Mouse (Mus musculus) hindbrain, postnatal 0 days (tissue): ENCODE measurements around the gene Gm20605. TPM values are rescaled to one million over a fixed set of nuclear protein-coding genes. Genes with fewer than 3 reads are reported as not detected.

Experiments
- ATAC-seq: fragments of 200-750 bp; cut with Nextera tagmentation; 2 replicates; pipeline ENCODE4 v1.8.0; 2017; ENCODE audit warnings: mild to moderate bottlenecking, moderate TSS enrichment, moderate library complexity
- DNase-seq: peaks from one replicate; pipeline ENCODE4 v3.0.0-alpha.2; 2015; ENCODE audit warnings: low spot score
- H3K27ac ChIP-seq: fragments of 300-500 bp; sonication (generic); 2 replicates; pipeline ENCODE4 v1.5.1; 2014; ENCODE audit warnings: mild to moderate bottlenecking
- H3K27me3 ChIP-seq: fragments of 300-500 bp; sonication (generic); 2 replicates; pipeline ENCODE4 v1.6.1; 2014; ENCODE audit warnings: low read length, mixed read lengths; ENCODE audit not compliant: insufficient read depth
- H3K36me3 ChIP-seq: fragments of 300-500 bp; sonication (generic); 2 replicates; pipeline ENCODE4 v1.6.1; 2014; ENCODE audit warnings: low read length, mixed read lengths; ENCODE audit not compliant: insufficient read depth
- H3K4me1 ChIP-seq: fragments of 300-500 bp; sonication (generic); 2 replicates; pipeline ENCODE4 v1.6.1; 2014; ENCODE audit warnings: antibody characterized with exemption, low read length, mixed read lengths; ENCODE audit not compliant: insufficient read depth
- H3K4me2 ChIP-seq: fragments of 300-500 bp; sonication (generic); 2 replicates; pipeline ENCODE4 v1.6.1; 2014; ENCODE audit warnings: low read depth, mild to moderate bottlenecking, low read length, moderate library complexity, mixed read lengths
- H3K4me3 ChIP-seq: fragments of 300-500 bp; sonication (generic); 2 replicates; pipeline ENCODE4 v1.5.1; 2014; ENCODE audit warnings: low read length
- H3K9ac ChIP-seq: fragments of 300-500 bp; sonication (generic); replicated peaks from 2 replicates; pipeline ENCODE4 v1.6.1; 2014; ENCODE audit warnings: mild to moderate bottlenecking, low read length, moderate library complexity, mixed read lengths
- H3K9me3 ChIP-seq: fragments of 300-500 bp; sonication (generic); 2 replicates; pipeline ENCODE4 v1.6.1; 2016; ENCODE audit warnings: low read length, mixed read lengths
- CTCF ChIP-seq: IDR thresholded peaks from 2 replicates; pipeline ENCODE4 v1.5.1; 2016; ENCODE audit warnings: antibody characterized with exemption, control low read depth, low read depth
- WGBS: fragments of 180-500 bp; shearing (Covaris S2); extraction: QIAGEN DNeasy Blood & Tissue Kit; methylation state at CpG from one replicate; pipeline ENCODE4 v1.1.7; 2014; 5-methylcytosine and 5-hydroxymethylcytosine counted together
- polyA plus RNA-seq: library from polyadenylated mRNA; unstranded; fragments of >200 nt; fragmentation: Nextera tagmentation; extraction: Ambion mirVana; gene quantifications from 2 replicates; pipeline ENCODE4 v1.2.1, GENCODE M21; 2015
- total RNA-seq: library from RNA; depleted of rRNA; stranded (reverse); fragments of >200 nt; gene quantifications from 2 replicates; pipeline ENCODE4 v1.2.3, GENCODE M21; 2014

Gm20605 gene
- total and polyA plus RNA-seq, 2 experiments from 2014 or later = 3.4 to 5.3 TPM

DNA sequence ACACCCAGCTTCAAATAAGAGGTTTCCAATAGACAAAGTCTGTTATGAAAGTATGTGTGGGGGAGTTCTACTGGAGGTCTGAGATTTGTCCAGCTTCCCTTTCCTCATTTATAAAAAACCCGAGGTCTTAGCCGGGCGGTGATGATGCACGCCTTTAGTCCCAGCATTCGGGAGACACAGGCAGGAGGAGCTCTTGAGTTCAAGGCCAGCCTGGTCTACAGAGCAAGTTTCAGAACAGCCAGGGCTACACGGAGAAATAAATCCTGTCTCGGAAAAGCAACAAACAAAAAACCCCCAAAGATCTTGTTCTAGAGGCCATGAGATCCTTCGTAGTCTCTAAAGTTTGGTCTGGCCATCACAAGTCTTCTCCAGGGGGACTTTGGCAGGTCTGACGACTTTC, 984 bp upstream of the Gm20605 start:
- Histone ChIP-seq H3K36me3 (no peaks in the 10 kb centered on the region), H3K4me1 (peaks cover 18% of the 10 kb centered on the region), H3K9me3 (no peaks in the 10 kb centered on the region), H3K4me3 (peak overlapping the region; percentile 89), H3K9ac (peak overlapping the region; percentile 64), H3K27ac (peak overlapping the region; percentile 88), H3K27me3 (no peaks in the 10 kb centered on the region), H3K4me2 (peak overlapping the region; percentile 79)
- ATAC-seq = no peak
- TF ChIP-seq CTCF = peak; percentile 12; the same call in 1 of the 2 replicates
- WGBS = 2% methylated on average over 9 of the region's 9 CpGs
- no peak for DNase-seq

DNA sequence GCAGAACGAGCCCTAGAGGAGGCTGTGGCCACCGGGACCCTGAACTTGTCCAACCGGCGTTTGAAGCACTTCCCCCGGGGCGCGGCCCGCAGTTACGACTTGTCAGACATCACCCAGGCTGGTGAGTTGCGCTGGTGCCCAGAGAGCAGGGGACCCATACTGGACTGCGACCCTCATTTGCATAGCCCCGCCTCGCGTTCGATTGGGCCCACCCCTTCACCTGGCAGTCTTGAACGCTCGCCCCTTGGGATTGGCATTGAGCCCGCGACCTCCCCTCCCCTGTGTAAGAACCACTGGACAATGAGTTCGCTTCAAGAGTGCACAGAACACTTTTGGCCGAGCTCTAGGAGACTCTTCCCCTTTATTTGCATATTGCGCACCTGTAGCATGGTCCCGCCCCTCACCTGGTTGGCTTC, 339 bp downstream of the Gm20605 start:
- Histone ChIP-seq H3K4me2 (peak overlapping the region; percentile 99), H3K27me3 (no peaks in the 10 kb centered on the region), H3K27ac (peak overlapping the region; percentile 90), H3K9ac (peak overlapping the region; percentile 90), H3K9me3 (no peaks in the 10 kb centered on the region), H3K36me3 (peaks cover 9% of the 10 kb centered on the region; the same call in 1 of the 2 replicates), H3K4me1 (peaks cover 18% of the 10 kb centered on the region), H3K4me3 (peak overlapping the region; percentile 89)
- WGBS = under 1% methylated on average over 23 of the region's 23 CpGs
- ATAC-seq = peak; percentile 4; the same call in 1 of the 2 replicates
- TF ChIP-seq CTCF = no peak
- DNase-seq = peak; percentile 57

DNA sequence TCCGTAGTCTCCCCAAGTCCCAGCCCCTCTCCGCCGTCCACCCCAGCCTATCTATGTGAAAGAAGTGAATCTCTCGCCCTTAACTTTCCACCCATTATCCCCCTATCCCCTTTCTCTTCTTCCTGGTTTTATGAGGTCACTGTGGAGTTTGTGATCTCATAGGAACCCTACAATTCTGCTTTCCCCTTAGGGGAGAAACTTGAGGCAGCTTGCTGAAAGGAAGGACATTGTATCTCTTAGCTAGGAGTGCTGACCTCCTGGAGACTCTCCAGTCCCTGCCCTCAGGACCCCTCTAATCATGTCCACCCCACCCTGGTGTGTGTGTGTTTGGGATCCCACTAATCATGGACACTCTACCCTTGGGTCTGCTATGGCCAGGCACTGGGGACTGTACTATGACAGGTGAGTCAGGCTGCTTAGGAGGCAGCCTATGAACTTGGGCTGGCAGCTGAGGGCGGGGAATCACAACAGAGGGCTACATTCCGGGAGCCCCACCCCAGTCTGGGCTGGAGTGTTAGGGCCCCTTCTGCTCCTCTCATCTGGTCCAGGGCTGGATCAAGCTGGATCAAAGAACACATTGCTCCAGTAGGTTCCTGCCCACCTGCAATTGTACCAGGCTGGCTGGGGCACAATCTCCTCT, 1.1 kb downstream of the Gm20605 start:
- DNase-seq (no peak), ATAC-seq (no peak)
- 27% methylated on average over 6 of the region's 6 CpGs for WGBS
- H3K9ac ChIP-seq = peak overlapping the region; percentile 90
- H3K36me3 ChIP-seq = peaks cover 9% of the 10 kb centered on the region
- no peaks in the 10 kb centered on the region for H3K9me3 ChIP-seq
- no peaks in the 10 kb centered on the region for H3K27me3 ChIP-seq
- peaks cover 18% of the 10 kb centered on the region for H3K4me1 ChIP-seq
- peak overlapping the region; percentile 99 for H3K4me2 ChIP-seq
- peak overlapping the region; percentile 89 for H3K4me3 ChIP-seq
- TF ChIP-seq CTCF = no peak
- peak overlapping the region; percentile 54; the same call in 1 of the 2 replicates for H3K27ac ChIP-seq

DNA sequence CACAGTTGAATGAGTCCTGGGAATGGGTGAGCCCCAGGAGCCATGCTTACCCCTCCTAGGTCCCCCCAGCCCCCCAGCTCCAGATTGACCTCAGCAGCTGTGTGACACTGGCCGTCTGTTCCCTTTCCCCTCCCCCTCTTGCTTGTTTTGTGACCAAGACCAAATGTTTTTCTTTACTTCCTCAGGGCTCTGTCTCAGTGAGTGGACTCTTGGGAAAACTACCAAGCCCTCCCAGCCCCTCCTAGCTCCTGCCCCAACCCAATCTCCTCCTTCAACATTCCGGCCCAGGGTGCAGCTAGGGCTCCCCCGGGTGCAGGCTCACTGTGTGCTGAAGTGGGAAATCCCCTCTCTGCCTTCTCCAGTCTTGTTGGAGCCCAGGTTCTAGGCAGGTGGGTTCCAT, 1.6 kb downstream of the Gm20605 start:
- DNase-seq = no peak

DNA sequence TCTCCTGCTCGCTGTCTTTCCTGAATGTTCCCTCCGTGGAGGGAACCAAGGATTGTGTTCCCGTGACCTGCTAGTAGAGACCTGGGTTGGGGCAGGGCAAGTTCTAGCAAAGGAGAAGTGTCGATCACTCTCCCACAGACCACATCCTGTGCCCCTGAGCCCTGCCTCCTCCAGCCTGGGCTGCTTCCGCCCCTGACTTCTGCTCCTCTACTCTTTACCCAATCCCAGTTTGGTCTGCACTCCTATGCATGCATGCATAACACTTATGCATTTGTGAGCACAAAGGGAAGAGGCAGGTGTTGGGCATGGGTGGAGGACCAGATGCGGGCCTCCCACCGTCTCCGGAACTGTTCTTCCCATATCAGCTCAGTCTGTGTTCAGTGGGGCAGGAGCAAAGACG, 2.2 kb downstream of the Gm20605 start:
- Histone ChIP-seq H3K4me1 (peaks cover 18% of the 10 kb centered on the region), H3K27me3 (no peaks in the 10 kb centered on the region), H3K4me2 (peak overlapping the region; percentile 99), H3K9ac (peak overlapping the region; percentile 26; the same call in 1 of the 2 replicates), H3K9me3 (no peaks in the 10 kb centered on the region), H3K27ac (peak overlapping the region; percentile 54), H3K4me3 (no peak overlapping the region; the same call in 1 of the 2 replicates), H3K36me3 (peaks cover 19% of the 10 kb centered on the region)
- ATAC-seq (no peak), DNase-seq (no peak)
- 63% methylated on average over 9 of the region's 9 CpGs for WGBS
- no peak for TF ChIP-seq CTCF

More for the DNA sequence above, 1.6 kb downstream of the Gm20605 start:
- Histone ChIP-seq H3K4me2 (peak overlapping the region; percentile 99), H3K4me1 (peaks cover 18% of the 10 kb centered on the region), H3K4me3 (no peak overlapping the region; the same call in 1 of the 2 replicates), H3K9me3 (no peaks in the 10 kb centered on the region), H3K9ac (peak overlapping the region; percentile 90; the same call in 1 of the 2 replicates), H3K27me3 (no peaks in the 10 kb centered on the region), H3K36me3 (peaks cover 15% of the 10 kb centered on the region), H3K27ac (peak overlapping the region; percentile 54)
- ATAC-seq = no peak
- no peak for TF ChIP-seq CTCF
- 37% methylated on average over 3 of the region's 3 CpGs for WGBS

DNA sequence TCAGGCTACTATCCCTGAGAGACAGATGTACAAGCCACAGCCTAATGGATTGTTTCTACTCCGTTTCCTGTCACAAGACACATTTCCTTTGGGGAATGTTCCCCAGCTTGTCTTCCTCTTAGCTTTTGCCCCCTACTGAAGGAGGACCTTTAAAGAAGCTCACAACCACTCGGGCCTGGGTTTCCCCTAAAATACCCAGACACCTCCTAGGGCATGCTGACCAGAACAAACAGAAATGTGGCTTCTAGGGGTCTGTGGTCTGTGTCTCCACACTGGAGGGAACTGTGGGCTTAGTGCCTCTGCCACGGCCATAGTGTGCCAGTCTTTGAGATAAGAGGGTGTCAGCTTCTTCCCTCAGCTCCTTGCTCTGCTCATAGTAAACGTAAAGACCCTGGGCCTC, 2.6 kb downstream of the Gm20605 start:
- no peak for TF ChIP-seq CTCF
- no peak overlapping the region for H3K9ac ChIP-seq
- peak overlapping the region; percentile 33; the same call in 1 of the 2 replicates for H3K27ac ChIP-seq
- H3K36me3 ChIP-seq = peaks cover 22% of the 10 kb centered on the region
- 67% methylated on average over 4 of the region's 4 CpGs for WGBS
- H3K27me3 ChIP-seq = no peaks in the 10 kb centered on the region
- no peak overlapping the region for H3K4me2 ChIP-seq
- peaks cover 18% of the 10 kb centered on the region for H3K4me1 ChIP-seq
- no peak for DNase-seq
- no peak for ATAC-seq
- H3K9me3 ChIP-seq = no peaks in the 10 kb centered on the region
- no peak overlapping the region for H3K4me3 ChIP-seq
